Mouse (Mus musculus): ENCODE measurements at regions not wholly inside any gene's neighbourhood (a gene's known extent, or its start where the extent isn't known, plus 50 kb on each side); places are given as distances from the start of the nearest gene placed in this dataset.

DNA sequence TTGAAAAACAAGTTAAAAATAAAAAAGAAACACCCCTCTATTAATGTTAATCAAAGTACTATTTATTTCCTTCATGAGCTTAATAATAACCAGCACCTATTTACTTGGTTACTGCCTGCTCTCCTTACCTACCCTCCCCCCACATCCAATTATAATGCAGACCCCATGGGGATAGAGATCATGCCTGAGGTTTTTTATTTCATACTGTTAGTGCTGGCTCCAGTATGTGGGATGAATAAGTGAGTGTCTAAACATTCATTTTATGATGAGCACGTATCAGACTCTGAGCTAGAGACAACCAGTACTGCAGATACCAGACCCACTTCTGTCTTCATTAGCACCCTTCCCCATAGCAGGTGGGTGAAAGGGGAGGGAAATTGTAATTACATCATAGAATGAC lies 83.6 kb upstream of the Atp1b1 start:
- no peak for DNase-seq

DNA sequence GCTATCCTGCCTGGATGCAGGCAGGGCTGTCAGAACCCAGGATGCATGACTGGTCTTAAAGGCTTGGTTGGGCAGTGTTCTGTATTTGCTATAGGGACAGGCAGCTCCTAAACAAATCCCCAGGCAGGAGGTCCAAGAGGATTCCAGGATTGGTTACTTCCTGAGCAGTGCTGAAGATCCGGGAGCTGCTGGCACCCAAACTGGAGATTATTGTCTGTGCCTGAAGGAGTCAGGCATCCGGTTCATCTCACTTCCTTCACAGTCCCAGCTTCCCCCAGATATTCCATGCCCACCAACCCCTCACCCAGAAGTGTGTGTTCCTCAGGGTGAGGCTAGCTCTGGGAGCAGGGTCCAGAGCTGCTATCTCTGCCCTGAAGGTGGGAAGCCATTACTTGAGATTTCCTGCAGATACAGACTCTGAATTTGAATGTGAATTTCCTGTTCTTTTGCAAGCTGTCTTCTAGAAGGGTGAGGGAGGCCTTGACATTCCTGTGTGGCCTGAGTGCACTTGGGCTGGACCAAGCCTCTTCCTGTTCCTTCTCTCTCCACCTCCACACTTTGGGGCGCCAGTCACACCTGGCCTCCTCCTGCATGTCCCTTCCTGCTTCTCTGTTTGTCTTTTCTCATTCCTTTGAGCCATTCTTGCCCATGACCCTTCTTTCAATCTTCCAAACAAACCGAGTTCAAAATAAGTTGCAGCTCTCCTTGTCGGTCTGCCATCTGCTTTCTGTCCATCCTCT lies 80.3 kb upstream of the Atp1b1 start:
- no peak for DNase-seq

DNA sequence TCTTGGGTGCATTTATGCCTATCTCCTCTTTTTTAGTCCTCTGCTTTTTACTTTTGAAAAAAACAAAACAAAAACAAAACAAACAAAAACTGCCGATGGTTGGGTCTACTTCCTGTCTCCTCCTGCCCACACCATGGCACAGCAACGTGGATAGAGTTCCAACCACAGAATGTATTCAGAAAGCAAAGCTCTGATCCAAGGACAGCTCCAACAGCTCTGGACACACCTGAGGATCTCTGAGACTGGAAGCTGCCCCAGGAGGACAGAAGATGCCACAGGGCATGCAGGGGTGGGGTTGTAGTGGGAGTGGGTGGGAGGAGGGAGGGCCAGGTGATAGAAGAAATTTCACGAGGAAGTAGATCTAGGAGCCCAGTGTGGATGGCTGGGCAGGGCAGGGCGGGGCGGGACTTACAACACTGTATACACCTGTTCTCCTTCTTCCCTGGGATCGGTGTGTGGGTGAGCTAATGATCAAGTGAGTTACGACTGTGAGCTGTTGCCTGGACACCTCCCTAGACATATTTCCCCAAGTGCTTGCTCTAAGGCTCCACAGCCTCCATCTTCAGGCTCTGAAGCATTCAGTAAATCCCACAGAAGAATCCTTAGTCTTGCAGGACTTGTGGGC lies 79.3 kb upstream of the Atp1b1 start:
- peak; percentile 65 for DNase-seq

DNA sequence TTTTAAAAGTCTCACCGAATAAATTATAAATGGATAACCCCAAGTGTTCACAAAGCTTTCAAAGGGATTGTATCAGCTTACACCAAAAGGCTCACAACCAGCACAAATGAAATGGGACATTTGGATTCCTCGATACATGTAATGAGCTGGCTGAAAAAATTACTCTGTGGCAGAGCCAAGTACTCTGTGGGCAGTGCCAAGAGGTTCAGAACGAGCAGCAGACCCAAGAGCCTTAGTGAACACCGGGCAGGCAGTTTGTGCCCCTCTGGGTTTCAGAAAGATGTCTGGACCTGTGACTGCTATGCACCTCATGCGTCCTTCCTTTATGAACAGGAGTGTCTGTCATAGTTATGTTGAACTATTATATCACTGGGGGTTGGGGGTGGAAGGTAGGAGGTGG lies 74.0 kb upstream of the Atp1b1 start:
- peak; percentile 64 for DNase-seq

DNA sequence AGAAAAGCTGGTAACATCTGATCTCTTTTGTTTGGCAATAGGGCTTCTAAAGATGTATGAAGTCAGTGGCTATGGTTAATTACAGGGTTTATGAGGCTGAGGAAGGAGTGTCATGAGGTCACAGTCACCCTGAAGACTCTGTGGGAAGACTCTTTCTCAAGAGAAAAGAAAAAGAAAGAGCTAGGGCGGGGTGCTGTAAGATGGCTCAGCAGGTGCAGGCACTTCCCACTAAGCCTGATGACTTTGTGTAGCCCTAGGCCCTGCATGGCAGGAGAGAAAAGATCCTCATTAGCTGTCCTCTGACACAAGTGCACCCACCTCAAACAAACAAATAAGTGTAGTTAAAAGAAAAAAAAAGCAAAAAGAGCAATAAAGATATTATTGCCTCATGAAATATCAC lies 73.6 kb upstream of the Atp1b1 start:
- DNase-seq, result peak; percentile 22

DNA sequence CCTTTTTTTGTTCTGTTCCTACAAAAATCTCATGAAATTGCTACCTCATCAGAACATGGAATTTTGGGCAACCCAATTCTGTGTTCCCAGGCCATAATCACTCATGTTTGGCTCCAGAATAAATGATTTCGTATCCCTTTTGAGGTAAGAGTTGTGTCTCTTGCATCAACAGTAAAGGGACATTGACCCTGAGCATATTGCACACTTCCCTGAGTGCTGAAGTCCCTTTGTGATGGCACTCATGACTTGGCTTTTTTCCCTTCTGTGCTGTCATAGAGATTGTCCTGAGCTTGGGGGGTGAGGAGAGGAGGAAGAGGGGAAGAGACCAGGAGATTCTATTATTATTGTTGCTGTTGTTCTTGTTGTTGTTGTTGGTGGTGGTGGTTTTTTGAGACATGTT lies 68.6 kb upstream of the Atp1b1 start:
- peak; percentile 50 for DNase-seq

DNA sequence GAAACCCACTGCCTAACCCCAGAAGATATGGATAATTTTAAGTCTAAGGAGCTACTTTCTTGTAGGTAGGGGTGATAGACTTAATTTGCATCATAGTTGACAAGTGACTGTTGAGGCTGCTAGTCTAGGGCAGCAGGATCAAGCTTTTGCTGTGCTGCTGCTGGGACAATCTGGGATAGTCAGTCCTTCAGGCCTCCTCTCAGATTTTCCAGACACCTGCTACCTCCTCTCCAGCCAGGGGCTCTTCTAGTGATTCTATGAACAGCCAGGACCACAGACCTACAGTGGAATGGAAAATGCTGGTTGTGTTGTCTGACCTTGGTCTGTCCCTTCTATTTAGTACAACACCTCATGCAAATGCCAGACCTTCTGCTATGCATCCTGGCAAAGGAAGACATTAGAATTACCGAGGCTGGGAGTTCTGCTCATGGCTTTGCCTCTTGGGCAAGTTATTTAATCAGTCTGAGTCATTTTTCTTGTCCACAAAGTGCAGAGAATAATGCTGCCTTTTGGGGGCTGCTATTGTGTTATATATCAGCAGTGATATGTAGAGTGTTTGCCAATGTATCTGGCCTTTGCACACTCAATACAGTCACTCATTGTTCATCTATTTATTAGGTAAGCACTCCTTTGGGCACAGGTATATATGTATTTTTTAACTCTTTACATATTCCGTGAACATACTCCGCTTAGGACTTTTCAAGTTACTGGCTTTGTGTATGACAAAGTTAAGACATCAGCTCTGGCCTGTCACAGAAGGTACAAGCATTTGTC lies 64.4 kb upstream of the Atp1b1 start:
- peak; percentile 66 for DNase-seq

DNA sequence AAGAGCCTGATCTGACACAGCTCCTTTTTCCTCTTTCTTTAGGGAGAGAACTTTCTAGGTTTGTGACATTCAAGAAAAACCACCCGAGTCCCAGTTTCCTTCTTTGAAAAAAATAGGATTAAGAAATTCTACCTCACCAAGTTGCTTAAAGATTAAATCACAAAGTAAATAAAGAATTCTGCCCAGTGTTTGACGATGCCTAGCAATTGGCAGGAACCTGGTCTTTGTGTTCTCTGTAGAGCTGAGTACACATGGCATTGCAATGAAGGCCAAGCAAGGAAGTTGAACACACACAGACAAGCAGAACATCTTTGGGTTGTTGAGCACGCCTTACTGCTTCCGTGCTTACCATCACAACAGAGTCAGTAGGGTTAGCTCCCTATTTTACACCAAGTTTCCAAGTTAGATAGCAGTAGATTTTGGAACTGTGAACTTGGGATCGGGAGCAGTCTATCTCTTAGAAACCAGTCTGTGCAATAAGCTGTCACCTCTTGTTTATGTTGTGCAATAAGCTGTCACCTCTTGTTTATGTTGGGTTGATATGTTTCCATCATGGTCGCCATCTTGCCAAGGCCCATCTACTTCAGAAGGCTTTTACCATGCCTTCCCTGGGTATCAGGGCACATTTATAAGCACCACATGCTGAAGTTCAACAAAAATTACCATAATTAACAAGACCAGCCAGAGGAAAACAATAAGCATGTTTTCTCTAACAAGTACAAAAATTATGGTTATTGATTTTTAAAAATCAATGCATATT lies 63.4 kb upstream of the Atp1b1 start:
- peak; percentile 52 for DNase-seq

DNA sequence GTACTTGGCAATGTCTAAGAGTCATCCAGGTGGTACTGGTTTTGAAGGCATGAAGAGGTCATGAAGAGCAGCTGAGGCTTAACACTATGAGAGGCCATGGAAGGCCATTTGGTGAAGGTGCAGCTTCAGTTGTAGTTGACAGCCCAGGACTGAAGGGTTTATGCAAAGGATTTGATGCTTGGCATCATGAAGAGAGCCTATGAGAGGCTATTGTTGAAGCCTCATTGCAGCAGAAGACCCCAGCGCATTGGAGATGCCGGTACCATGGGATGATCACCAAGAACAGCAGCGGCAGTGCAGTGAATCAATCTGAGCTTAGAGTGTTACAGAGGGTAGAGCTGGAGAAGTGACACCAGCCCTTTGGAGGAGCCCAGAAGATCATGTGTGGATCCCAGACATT lies 60.7 kb upstream of the Atp1b1 start:
- DNase-seq, result peak; percentile 81

DNA sequence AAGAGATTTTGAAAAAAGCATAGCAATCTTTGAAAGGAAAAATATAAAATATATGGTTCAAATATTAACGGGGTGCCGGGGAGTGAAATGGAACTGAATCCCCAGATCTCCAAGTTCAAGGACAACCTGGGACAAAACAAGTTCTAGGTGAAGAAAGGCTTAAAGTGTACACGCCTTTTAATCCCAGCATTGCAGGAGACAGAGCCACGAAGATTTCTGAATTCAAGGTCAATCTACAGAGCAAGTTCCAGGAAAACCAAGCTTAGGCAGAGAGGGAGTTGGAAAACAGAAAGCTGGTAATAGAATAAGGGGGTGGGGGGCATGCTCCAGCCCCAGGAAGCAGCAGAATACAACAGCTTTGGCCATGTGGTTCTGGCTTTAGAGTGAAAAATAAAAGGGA lies 60.2 kb upstream of the Atp1b1 start:
- DNase-seq, result peak; percentile 5

DNA sequence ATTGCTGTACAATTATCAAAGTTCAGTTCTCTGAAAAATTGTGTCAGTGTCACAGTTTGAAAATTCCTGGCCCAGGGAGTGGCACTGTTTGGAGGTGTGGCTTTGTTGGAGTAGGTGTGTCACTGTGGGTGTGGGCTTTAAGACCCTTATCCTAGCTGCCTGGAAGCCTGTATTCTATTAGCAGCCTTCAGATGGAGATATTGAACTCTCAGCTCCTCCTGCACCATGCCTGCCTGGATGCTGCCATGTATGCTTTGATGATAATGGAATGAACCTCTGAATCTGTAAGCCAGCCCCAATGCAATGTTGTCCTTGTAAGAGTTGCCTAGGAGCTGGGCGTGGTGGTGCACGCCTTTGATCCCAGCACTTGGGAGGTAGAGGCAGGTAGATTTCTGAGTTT lies 59.2 kb upstream of the Atp1b1 start:
- peak; percentile 51 for DNase-seq

DNA sequence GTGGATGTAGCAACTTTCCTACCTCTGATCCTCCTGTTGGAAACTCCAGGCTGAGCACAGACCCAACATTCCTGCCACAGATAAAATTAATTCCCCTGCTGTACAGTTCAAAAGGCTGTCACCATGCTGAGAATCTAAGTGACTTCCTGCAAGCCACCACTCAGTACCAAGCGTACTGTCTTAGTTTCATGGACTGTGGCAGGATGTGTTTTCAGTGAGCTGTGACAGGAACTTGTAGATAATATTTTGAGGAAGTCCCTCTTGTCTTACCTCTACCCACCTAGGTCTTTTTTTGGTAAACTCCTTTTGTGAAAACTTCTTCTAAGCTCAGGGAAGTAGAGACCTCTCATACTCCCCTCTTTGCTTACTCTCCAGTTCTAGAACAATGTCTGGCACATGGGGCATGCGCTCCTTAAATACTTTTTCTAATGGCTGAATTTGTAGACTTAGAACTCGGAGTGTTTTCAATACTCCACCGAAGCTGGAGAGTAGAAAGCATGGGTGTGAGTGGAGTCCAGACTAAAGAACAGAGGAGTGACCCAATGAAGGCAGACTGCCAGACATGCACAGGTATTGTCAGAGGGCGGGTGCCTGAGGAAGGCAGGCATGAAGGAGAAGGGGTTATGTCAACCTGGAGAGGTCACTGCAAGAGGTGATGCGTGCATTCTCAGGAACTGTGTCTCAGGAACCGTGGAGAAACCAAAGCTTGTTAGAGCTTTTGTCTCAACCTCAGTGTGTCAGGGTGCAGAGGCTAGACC lies 53.7 kb upstream of the Atp1b1 start:
- DNase-seq, result peak; percentile 82

DNA sequence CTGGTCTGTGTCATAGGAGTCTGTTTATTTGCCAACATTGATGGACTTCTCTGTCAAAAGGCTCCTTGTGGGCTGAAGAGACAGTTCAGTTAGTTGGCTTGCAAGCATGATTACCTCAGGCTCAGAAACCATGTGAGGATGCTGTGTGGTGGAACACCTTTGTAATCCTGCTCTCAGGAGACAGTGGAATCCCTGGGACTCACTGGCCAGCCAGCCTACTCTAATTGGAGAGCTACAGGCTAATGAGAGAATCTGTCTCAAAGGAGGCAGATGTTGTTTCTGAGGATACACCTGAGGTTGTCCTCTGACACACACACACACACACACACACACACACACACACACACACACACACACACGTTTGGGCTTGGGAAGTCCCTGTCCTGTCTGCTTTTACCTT lies 51.1 kb upstream of the Atp1b1 start:
- no peak for DNase-seq

DNA sequence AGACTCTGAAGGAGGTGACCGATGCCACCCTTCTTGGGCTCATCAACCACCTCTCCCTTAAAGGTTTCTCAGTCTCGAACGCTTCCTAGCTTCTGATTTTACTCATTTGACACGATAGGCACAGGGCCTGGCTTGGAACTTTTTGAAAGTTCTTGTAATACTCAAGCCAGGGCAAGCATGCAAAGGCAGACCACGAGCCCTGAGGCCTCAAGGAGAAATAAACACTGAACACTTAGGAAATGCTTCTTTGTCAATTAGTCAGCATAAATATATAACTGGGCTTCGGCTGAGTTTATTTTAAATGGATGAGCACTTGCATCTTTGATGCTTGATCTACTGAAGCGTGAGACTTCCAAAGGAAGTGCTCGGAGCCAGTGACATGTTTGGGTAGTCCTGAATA lies 50.4 kb upstream of the Atp1b1 start:
- no peak for DNase-seq

DNA sequence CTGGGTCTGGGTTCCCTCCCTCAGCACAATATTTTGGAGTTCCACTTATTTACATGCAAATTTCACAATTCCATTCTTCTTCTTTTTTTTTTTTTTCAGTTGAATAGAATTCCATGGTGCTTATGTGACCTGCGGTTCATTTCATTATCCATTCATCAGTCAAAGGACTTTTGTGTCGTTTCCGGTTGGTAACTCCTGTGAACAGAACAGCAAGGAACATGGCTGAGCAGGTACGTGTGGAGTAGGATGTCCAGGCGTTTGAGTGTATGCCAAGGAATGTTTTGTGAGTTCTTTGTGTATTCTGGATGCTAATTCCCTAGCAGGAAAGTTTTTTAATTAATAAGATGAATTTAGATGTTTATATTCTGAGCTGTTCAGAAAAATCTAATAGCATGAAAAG lies 50.0 kb upstream of the Atp1b1 start:
- DNase-seq, result no peak

Data from heart, adult 11 months (tissue).